Mouse (Mus musculus) spleen, adult 2 months (tissue): ENCODE measurements around the gene Cp.

Source experiments
- CTCF ChIP-seq: fragments of 200-500 bp; IDR thresholded peaks from 2 replicates; pipeline ENCODE4 v1.5.1; 2011; ENCODE audit warnings: mild to moderate bottlenecking, inconsistent platforms; ENCODE audit not compliant: insufficient read depth, insufficient read length, insufficient replicate concordance; ENCODE audit errors: extremely low read depth
- POLR2A ChIP-seq: fragments of 200-500 bp; IDR thresholded peaks from 2 replicates; pipeline ENCODE4 v1.6.1; 2011; ENCODE audit warnings: low read depth, low read length, inconsistent platforms

DNA sequence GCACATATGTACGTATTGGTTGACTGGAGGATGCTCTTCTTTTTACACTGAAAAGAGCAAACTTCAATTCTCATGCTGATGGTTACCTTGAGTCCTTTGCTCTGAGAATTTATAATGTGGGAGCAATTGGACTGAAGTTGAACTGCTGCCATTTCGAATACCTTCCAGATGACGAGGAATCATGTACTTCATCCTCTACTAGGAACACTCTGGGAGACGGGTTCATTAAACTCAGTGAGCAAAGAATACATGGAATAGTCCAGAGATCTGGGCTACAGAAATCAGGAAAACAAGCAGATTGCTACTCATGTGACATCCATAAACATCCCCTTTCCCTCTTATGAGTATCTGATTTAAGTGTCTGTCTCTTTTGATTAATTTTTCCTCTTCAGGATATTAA is 79.2 kb downstream of the Cp start:
- no peak for TF ChIP-seq POLR2A
- no peak for TF ChIP-seq CTCF
